Mouse (Mus musculus): Measurements from ENCODE around the gene Lztfl1. TPM values are rescaled to one million over a fixed set of nuclear protein-coding genes. Genes with fewer than 3 reads are reported as not detected.

The Lztfl1 gene
- polyA plus RNA-seq, 1 experiment: 54.5 TPM

DNA sequence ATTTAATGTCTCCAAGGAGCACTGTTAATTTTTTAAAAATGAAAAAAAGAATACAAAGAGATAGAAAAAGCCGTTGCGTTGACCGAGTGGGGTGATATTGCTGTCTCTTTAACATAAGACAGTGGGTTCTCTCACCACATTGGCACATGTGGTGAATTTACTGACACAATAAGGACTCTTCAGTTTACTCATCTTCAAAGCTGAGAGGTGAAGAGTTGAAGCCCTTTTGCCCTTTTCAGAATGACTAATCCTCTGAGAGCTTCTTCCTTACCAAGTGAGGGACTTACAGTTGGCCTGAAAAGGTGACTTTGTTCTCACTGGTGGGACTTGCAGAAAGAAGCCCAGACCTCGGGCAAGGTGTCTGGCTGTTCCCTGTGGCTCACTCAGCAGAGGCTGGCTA lies 23.3 kb upstream of the Lztfl1 start:
- Histone ChIP-seq H3K4me1 (ENCODE audit: control insufficient read depth, insufficient read depth, low read length) (no peaks in the 10 kb centered on the region), H3K27ac (ENCODE audit: insufficient read depth, low read length) (no peak overlapping the region), H3K4me3 (ENCODE audit: insufficient read depth, low read length) (no peak overlapping the region)
- no peak for TF ChIP-seq POLR2A (IDR thresholded peaks at IDR 0.05; ENCODE audit: low read depth, low read length)
- no peak for TF ChIP-seq CTCF (IDR thresholded peaks at IDR 0.05; ENCODE audit: borderline replicate concordance, insufficient read depth, low read length)

DNA sequence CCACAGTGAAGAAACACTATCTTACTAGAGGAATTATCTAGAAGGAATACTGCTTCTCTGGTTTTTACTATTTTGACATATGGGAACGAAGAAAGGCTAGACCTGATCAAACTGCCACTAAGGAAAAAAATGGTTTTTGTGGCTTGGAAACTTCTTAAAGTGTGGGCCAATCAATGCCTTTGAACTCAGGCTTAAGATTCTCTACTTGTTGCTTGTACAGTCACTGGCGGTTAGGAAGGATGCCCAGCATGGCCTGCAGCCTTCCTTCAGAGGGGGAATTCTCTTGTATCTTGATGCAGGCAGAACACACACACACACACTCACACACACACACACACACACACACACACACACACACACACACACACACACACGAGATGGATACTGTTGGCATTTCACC lies 16.6 kb upstream of the Lztfl1 start:
- TF ChIP-seq POLR2A (IDR thresholded peaks at IDR 0.05; ENCODE audit: low read depth, low read length) (no peak), CTCF (IDR thresholded peaks at IDR 0.05; ENCODE audit: borderline replicate concordance, insufficient read depth, low read length) (no peak)
- Histone ChIP-seq H3K4me3 (ENCODE audit: insufficient read depth, low read length) (no peak overlapping the region), H3K4me1 (ENCODE audit: control insufficient read depth, insufficient read depth, low read length) (no peaks in the 10 kb centered on the region), H3K27ac (ENCODE audit: insufficient read depth, low read length) (no peak overlapping the region)

DNA sequence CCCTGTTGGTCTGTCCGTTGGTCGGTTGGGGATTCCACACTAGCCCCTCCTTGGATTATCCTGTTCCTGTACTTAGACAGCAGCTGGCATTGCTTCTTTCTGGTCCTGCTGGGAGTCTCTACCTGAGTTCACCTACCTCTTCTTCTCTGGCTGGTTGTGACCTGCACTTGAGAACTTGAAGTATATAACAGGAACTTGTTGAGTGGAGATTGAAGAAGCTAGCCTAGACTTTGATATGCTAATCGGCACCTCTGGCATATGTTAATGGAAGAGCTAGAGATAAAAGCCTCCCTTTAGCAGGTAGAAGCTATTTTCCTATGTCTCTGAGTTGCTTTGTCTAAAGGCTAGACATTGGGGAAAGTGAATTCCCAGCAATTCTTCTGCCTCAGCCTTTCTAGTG lies 13.8 kb upstream of the Lztfl1 start:
- TF ChIP-seq CTCF (IDR thresholded peaks at IDR 0.05; ENCODE audit: borderline replicate concordance, insufficient read depth, low read length) (no peak), POLR2A (IDR thresholded peaks at IDR 0.05; ENCODE audit: low read depth, low read length) (no peak)
- no peak overlapping the region for H3K4me3 ChIP-seq (ENCODE audit: insufficient read depth, low read length)

DNA sequence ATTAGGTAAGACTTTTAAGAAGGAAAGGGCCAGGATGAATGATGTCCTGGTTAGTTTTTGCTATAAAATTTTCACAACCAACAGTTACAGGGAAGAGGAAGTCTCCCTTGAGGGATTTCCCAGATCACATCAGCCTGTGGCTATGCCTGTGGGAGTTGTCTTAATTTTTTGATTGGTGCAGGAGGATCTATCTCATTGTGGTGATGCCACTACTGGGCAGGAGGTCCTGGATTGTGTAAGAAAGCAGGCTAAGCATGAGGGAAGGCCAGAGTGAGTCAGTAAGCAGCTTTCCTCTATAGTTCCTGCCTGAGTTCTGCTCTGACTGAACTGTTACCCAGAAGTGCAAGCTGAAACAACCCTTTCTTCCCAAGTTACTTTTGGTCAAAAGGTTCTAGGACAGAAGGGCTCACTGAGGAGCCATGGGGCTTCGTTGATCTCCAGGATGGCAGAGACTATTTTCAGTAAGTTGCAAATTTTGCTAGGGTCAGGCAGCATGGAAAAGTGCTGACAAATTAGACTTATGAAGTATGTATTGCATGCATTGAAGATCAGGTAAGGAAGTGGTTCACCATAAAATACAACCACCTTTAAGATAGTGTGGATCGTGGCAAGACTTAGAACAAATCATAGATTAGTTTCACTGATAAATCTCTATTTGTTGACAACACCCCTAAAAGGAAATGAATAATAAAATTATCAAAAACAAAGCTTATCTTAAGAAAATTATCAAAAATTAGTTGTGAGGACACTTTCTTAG lies 5.4 kb upstream of the Lztfl1 start:
- H3K27ac ChIP-seq (ENCODE audit: insufficient read depth, low read length): no peak overlapping the region
- TF ChIP-seq POLR2A (IDR thresholded peaks at IDR 0.05; ENCODE audit: low read depth, low read length) (no peak), CTCF (IDR thresholded peaks at IDR 0.05; ENCODE audit: borderline replicate concordance, insufficient read depth, low read length) (no peak)

More for the DNA sequence above, 13.8 kb upstream of the Lztfl1 start:
- Histone ChIP-seq H3K27ac (ENCODE audit: insufficient read depth, low read length) (no peak overlapping the region), H3K4me1 (ENCODE audit: control insufficient read depth, insufficient read depth, low read length) (no peaks in the 10 kb centered on the region)

DNA sequence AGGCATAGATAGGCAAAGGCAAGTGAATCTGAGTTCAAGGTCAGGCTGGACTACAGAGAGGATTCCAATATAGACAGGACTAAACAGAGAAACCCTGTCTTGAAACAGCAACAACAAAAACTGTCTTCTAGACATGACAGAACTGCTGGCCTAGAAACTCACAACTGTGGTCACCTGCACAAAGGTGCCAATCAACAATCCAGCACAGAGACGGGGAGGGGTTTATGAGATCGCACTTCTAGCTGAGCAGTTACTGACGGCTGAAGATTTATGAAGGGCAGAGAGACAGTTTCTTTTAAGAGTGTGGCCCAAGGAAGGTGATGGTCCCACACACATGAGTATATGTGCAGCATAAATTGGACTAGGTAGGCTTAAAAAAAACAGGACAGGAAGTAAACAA lies 1.2 kb downstream of the Lztfl1 start:
- H3K4me3 ChIP-seq (ENCODE audit: insufficient read depth, low read length): no peak overlapping the region; the same call in 1 of the 2 replicates

More for the DNA sequence above, 5.4 kb upstream of the Lztfl1 start:
- H3K4me3 ChIP-seq (ENCODE audit: insufficient read depth, low read length): no peak overlapping the region
- no peaks in the 10 kb centered on the region for H3K4me1 ChIP-seq (ENCODE audit: control insufficient read depth, insufficient read depth, low read length)

DNA sequence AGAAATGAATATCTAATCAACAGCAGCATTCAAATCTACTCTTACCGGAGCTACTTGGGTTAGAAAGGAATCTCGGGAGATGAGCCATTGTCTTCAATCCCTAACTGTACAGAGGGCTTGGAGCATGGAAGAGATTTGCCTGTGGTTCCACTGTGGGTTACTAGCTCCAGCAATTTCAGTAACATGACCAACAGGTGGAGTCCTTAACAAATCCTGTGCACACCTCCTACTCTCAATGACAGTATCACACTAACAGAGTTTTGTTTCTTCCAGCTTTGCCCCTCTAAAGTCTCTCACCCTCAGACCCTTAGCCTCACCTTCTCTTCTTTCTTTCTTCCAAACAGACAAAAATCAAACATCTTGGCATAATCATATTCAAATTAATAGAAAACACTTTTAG lies 4.4 kb downstream of the Lztfl1 start:
- no peak for TF ChIP-seq CTCF (IDR thresholded peaks at IDR 0.05; ENCODE audit: borderline replicate concordance, insufficient read depth, low read length)
- no peak for TF ChIP-seq POLR2A (IDR thresholded peaks at IDR 0.05; ENCODE audit: low read depth, low read length)

More for the DNA sequence above, 1.2 kb downstream of the Lztfl1 start:
- no peak overlapping the region for H3K27ac ChIP-seq (ENCODE audit: insufficient read depth, low read length)
- TF ChIP-seq CTCF (IDR thresholded peaks at IDR 0.05; ENCODE audit: borderline replicate concordance, insufficient read depth, low read length) (no peak), POLR2A (IDR thresholded peaks at IDR 0.05; ENCODE audit: low read depth, low read length) (no peak)
- peaks cover 3% of the 10 kb centered on the region for H3K4me1 ChIP-seq (ENCODE audit: control insufficient read depth, insufficient read depth, low read length)

DNA sequence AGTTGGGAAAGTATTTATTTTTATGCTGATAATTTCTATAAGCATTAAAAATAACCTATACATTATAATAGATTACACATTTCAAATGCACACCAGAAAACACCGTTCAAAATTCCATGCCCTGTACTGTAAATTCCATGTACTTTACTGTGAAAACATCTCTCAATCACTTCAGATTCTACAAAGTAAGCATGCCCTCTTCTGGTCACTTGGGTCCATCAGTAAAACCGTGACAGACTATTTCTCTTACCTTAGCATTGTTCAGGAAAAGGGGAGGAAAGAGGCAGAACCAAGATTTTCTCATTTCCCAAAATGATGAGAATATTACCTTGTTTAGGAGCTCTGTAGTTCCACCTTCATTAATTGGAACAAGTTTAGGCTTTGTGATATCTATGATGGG lies 8.3 kb downstream of the Lztfl1 start:
- Histone ChIP-seq H3K4me1 (ENCODE audit: control insufficient read depth, insufficient read depth, low read length) (no peaks in the 10 kb centered on the region), H3K4me3 (ENCODE audit: insufficient read depth, low read length) (no peak overlapping the region), H3K27ac (ENCODE audit: insufficient read depth, low read length) (no peak overlapping the region)
- TF ChIP-seq CTCF (IDR thresholded peaks at IDR 0.05; ENCODE audit: borderline replicate concordance, insufficient read depth, low read length) (no peak), POLR2A (IDR thresholded peaks at IDR 0.05; ENCODE audit: low read depth, low read length) (no peak)

More for the DNA sequence above, 4.4 kb downstream of the Lztfl1 start:
- Histone ChIP-seq H3K27ac (ENCODE audit: insufficient read depth, low read length) (no peak overlapping the region), H3K4me3 (ENCODE audit: insufficient read depth, low read length) (no peak overlapping the region), H3K4me1 (ENCODE audit: control insufficient read depth, insufficient read depth, low read length) (peaks cover 3% of the 10 kb centered on the region)

DNA sequence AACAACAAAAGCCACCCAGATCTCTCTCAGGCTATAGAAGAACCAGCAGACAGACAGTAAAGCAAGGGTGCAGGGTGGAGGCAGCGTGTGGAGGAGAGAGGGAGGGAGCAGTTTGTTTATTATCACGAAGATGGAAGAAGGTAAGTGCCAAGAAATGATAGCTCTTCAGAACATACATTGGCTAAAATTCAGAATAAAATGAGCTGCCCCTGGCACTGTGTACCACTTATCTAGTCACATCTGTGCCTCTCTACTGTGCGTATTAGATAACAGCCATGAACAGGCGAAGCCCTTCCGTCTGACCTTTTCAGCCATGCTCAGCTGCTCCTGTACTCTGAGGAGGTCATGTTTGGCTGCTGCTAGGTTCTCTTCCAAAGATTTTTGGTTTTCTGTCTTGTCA lies 15.7 kb downstream of the Lztfl1 start:
- Histone ChIP-seq H3K4me1 (ENCODE audit: control insufficient read depth, insufficient read depth, low read length) (no peaks in the 10 kb centered on the region), H3K27ac (ENCODE audit: insufficient read depth, low read length) (no peak overlapping the region), H3K4me3 (ENCODE audit: insufficient read depth, low read length) (no peak overlapping the region)
- no peak for TF ChIP-seq POLR2A (IDR thresholded peaks at IDR 0.05; ENCODE audit: low read depth, low read length)
- TF ChIP-seq CTCF (IDR thresholded peaks at IDR 0.05; ENCODE audit: borderline replicate concordance, insufficient read depth, low read length): no peak

DNA sequence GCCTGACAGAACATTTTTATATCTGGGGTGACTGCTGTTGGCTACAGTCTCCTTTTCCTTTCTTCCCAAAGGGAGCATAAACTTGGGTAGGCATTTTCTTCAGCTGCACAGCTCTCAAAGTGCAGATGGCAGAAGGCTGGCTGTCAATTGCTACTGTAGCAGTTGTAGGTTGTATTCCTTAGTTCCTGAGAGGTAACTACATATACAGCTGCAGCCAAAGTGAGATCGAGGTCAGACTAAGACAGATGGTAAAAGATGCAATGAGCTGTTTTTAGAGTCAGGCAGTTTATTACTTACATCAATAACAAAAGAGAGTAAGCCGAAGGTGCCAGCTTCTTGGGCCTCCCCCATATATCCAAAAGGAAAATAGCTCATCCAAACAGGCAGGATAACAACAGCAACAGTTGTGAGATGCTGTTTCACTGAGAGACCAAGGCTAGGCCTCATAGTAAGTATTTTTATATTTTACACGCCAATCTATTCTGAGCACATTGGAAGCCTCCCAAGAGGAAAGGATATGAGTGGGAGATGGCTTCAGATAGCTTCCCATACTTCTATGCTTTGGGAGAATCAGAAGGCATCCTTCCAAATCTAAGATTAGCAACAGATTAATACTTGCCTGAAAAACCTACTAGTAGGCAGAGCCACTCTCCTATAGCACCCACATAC lies 21.7 kb downstream of the Lztfl1 start:
- Histone ChIP-seq H3K4me1 (ENCODE audit: control insufficient read depth, insufficient read depth, low read length) (no peaks in the 10 kb centered on the region), H3K4me3 (ENCODE audit: insufficient read depth, low read length) (no peak overlapping the region), H3K27ac (ENCODE audit: insufficient read depth, low read length) (no peak overlapping the region)
- no peak for TF ChIP-seq CTCF (IDR thresholded peaks at IDR 0.05; ENCODE audit: borderline replicate concordance, insufficient read depth, low read length)
- no peak for TF ChIP-seq POLR2A (IDR thresholded peaks at IDR 0.05; ENCODE audit: low read depth, low read length)

DNA sequence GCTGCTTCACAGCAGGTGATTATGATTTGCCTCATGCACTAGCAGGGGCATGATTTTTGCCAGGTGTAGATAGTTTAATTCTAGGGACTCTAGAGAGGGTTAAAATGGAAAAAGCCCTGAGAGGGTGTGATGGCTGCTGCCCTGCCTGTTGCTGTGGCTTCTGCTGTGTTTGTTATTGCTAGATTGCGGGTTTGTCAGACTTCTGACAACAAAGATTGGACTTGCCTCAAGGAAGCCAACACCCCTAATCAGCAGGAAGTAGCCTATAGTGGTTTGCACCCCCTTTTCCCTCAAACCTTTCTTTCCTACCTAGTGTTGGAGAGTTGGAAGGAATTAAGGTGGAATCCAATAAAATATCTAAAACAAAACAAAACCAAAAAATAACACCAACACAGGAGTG lies 29.3 kb downstream of the Lztfl1 start:
- no peak for TF ChIP-seq CTCF (IDR thresholded peaks at IDR 0.05; ENCODE audit: borderline replicate concordance, insufficient read depth, low read length)
- no peak for TF ChIP-seq POLR2A (IDR thresholded peaks at IDR 0.05; ENCODE audit: low read depth, low read length)
- H3K27ac ChIP-seq (ENCODE audit: insufficient read depth, low read length): no peak overlapping the region
- no peak overlapping the region for H3K4me3 ChIP-seq (ENCODE audit: insufficient read depth, low read length)

More for the DNA sequence above, 29.3 kb downstream of the Lztfl1 start:
- no peaks in the 10 kb centered on the region for H3K4me1 ChIP-seq (ENCODE audit: control insufficient read depth, insufficient read depth, low read length)
